Mouse (Mus musculus) G1E (cell line): ENCODE measurements around the gene Zfp330. TPM values are rescaled to one million over a fixed set of nuclear protein-coding genes. Genes with fewer than 3 reads are reported as not detected.

Experiments
- ATAC-seq: 2 replicates; pipeline ENCODE4 v1.8.0; 2016; ENCODE audit warnings: mild to moderate bottlenecking; ENCODE audit not compliant: insufficient number of reproducible peaks, poor library complexity, low FRiP score, severe bottlenecking; ENCODE audit errors: extremely low read depth
- DNase-seq: peaks from one replicate; pipeline ENCODE4 v3.0.0; 2012; ENCODE audit warnings: low spot score
- H3K27me3 ChIP-seq: 2 replicates; pipeline ENCODE4 v1.6.1; 2012; ENCODE audit warnings: mild to moderate bottlenecking, low read length, inconsistent platforms; ENCODE audit not compliant: insufficient read depth
- H3K36me3 ChIP-seq: replicated peaks from 2 replicates; pipeline ENCODE3; 2012; ENCODE audit warnings: mild to moderate bottlenecking, inconsistent platforms
- H3K4me1 ChIP-seq: 2 replicates; pipeline ENCODE4 v1.6.1; 2012; ENCODE audit warnings: low read depth, low read length, inconsistent platforms, mixed read lengths; ENCODE audit not compliant: insufficient read depth
- H3K4me3 ChIP-seq: 2 replicates; pipeline ENCODE4 v1.5.1; 2012; ENCODE audit warnings: low read depth, mild to moderate bottlenecking, inconsistent platforms, low read length, moderate library complexity, mixed read lengths
- H3K9me3 ChIP-seq: replicated peaks from 2 replicates; pipeline ENCODE4 v1.6.1; 2012; ENCODE audit warnings: inconsistent platforms
- CTCF ChIP-seq: IDR thresholded peaks from 2 replicates; pipeline ENCODE4 v1.5.1; 2012; ENCODE audit warnings: low read depth, low read length, inconsistent platforms, mixed read lengths
- GATA1 ChIP-seq: IDR thresholded peaks from 2 replicates; pipeline ENCODE4 v1.6.1; 2012; ENCODE audit warnings: borderline replicate concordance, low read length, inconsistent platforms, mixed read lengths
- GATA2 ChIP-seq: IDR thresholded peaks from 2 replicates; pipeline ENCODE4 v1.6.1; 2012; ENCODE audit warnings: low read depth, low read length, inconsistent platforms, borderline replicate concordance
- POLR2AphosphoS5 ChIP-seq: IDR thresholded peaks from 2 replicates; pipeline ENCODE4 v1.6.1; 2012; ENCODE audit warnings: low read depth, low read length, inconsistent platforms; ENCODE audit not compliant: insufficient replicate concordance
- TAL1 ChIP-seq: conservative IDR thresholded peaks from 2 replicates; pipeline ENCODE4 v1.6.1; 2012; ENCODE audit warnings: low read depth, low read length, inconsistent platforms, mixed read lengths
- polyA plus RNA-seq: library from polyadenylated mRNA; stranded (reverse); fragments of >175 nt; gene quantifications from 2 replicates; pipeline ENCODE4 v1.2.3, GENCODE M21; 2012
- total RNA-seq, 2 experiments: library from RNA; stranded (forward) in 1 of 2; stranded (reverse) in 1 of 2; fragments of 200-1000 nt in 1 of 2; fragments of >200 nt in 1 of 2; fragmentation: Nextera tagmentation in 1 of 2; gene quantifications; 2 replicates each; pipeline ENCODE4 v1.2.3; 2014 to 2017

Gene Zfp330
- total RNA-seq (2014; fragmentation: Nextera tagmentation): 79.2 and 103 TPM in 2 replicates
- total RNA-seq (2017): 139 and 153 TPM in 2 replicates
- 7.7 and 91.2 TPM in 2 replicates for polyA plus RNA-seq

DNA sequence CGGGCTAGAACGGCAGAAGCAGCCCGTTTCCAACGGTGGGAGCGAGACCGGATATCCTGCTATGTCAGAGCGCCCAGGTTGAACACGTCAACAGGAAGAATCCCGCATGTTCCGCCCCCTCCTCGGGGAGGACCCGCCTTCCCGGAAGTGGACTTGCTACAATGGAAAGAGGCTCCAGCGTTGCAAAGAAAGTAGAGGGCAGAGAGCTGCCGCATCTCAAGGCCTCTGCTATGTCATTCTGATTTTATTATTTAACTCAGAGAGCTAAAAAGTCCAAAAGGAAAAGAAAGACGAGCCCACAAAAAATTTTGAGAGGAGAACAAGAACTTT is at the start of gene Zfp330:
TSS of gene Zfp330 (minus strand) at position 68 of the 330 bp plus-strand sequence.
- Histone ChIP-seq H3K27me3 (no peaks in the 10 kb centered on the region; the same call in 1 of the 2 replicates), H3K36me3 (peaks cover 32% of the 10 kb centered on the region), H3K9me3 (no peaks in the 10 kb centered on the region), H3K4me3 (peak within 1 kb of the TSS; percentile 87), H3K4me1 (peaks cover 43% of the 10 kb centered on the region)
- TF ChIP-seq POLR2AphosphoS5: no peak
- TF ChIP-seq GATA1: no peak
- no peak for TF ChIP-seq TAL1
- no peak for TF ChIP-seq GATA2
- TF ChIP-seq CTCF: no peak
- ATAC-seq (peak; percentile 96), DNase-seq (peak; percentile 83)

GRCm38 (mm10) chr8:82777945-82778344 is 4.0 kb upstream of the Zfp330 start:
- no peak for ATAC-seq
- no peak overlapping the region for H3K4me3 ChIP-seq
- TF ChIP-seq TAL1: no peak
- no peak for TF ChIP-seq GATA1
- no peak for TF ChIP-seq GATA2
- no peak for TF ChIP-seq CTCF
- no peak for TF ChIP-seq POLR2AphosphoS5
- no peaks in the 10 kb centered on the region for H3K9me3 ChIP-seq
- H3K4me1 ChIP-seq: peaks cover 19% of the 10 kb centered on the region
- no peaks in the 10 kb centered on the region for H3K36me3 ChIP-seq
- no peak for DNase-seq
- H3K27me3 ChIP-seq: peaks cover 14% of the 10 kb centered on the region; the same call in 1 of the 2 replicates

DNA sequence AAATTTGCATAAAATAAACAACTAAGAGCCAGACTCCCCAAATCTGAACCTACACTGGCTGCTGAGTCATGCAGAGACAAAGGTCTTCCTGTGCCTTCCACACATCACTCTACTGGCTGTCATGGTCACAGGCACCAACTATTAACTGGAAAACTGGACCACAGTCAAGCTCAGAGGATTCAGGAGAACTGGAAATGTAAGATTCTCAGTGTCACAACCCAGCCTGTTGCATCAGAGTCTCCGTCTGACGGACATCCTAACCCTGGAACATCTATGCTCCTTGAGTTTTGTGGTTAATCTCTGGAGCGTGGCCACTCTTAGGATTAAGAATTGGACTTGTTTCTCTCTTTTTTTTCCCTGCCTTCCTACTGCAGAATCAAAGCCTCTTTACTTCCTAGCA is 3.4 kb upstream of the Zfp330 start:
- DNase-seq (no peak), ATAC-seq (no peak)
- Histone ChIP-seq H3K27me3 (peaks cover 9% of the 10 kb centered on the region; the same call in 1 of the 2 replicates), H3K4me1 (peaks cover 25% of the 10 kb centered on the region), H3K36me3 (peaks cover 4% of the 10 kb centered on the region), H3K9me3 (no peaks in the 10 kb centered on the region), H3K4me3 (no peak overlapping the region)
- TF ChIP-seq TAL1 (no peak), POLR2AphosphoS5 (no peak), GATA2 (no peak), GATA1 (no peak), CTCF (no peak)

DNA sequence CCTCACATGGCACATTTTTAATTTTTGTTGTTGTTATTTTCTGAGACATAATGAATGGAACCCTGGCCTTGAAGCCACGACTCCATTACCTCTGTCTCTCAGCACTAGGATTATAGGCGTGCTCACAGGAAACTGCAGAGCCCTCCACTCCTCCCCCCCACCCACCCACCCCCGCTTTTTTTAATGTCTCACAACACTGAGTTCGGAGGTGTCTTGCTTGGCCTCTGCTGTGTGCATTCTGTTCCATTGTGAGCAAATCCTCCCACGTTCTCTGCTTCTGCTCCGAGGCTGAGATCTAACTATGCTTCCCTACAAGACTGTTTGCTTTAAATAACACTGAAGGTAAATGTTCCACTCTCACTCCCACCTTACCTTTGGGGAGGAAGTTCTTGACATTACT is 522 bp upstream of the Zfp330 start:
- H3K4me1 ChIP-seq: peaks cover 43% of the 10 kb centered on the region
- ATAC-seq: peak; percentile 65
- peak; percentile 57 for DNase-seq

GRCm38 (mm10) chr8:82773332-82774092 is 448 bp downstream of the Zfp330 start:
- TF ChIP-seq CTCF: no peak
- TF ChIP-seq TAL1: no peak
- TF ChIP-seq POLR2AphosphoS5: no peak
- TF ChIP-seq GATA1: no peak
- no peak for TF ChIP-seq GATA2
- DNase-seq: peak; percentile 5
- no peak for ATAC-seq

More for the DNA sequence above, 522 bp upstream of the Zfp330 start:
- Histone ChIP-seq H3K9me3 (no peaks in the 10 kb centered on the region), H3K36me3 (peaks cover 30% of the 10 kb centered on the region), H3K27me3 (no peaks in the 10 kb centered on the region; the same call in 1 of the 2 replicates), H3K4me3 (peak overlapping the region; percentile 87)
- TF ChIP-seq TAL1: no peak
- no peak for TF ChIP-seq CTCF
- TF ChIP-seq GATA2: no peak
- TF ChIP-seq GATA1: no peak
- TF ChIP-seq POLR2AphosphoS5: no peak

DNA sequence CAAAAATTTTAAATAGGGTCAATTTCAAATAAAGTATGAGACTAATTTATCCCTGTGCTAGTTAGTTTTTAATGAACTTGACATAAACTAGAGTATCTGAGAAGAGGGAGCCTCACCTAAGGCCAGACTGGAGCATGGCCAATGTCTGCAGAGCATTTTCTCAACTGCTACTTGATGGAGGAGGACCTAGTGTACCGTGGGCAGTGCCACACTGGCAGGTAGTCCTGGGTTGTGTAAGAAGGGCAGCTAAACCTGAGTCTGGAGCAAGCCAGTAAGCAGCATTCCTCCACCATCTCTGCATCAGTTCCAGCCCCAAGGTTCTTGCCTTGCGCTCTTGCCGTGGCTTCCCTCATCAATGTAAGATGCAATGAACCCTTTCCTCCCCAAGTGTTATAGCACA is 3.1 kb downstream of the Zfp330 start:
- TF ChIP-seq GATA2 (no peak), TAL1 (no peak), CTCF (no peak), POLR2AphosphoS5 (no peak), GATA1 (no peak)
- DNase-seq: no peak
- Histone ChIP-seq H3K36me3 (peaks cover 60% of the 10 kb centered on the region), H3K4me3 (no peak overlapping the region), H3K9me3 (no peaks in the 10 kb centered on the region), H3K4me1 (peaks cover 36% of the 10 kb centered on the region), H3K27me3 (no peaks in the 10 kb centered on the region)
- no peak for ATAC-seq

More at GRCm38 (mm10) chr8:82773332-82774092, 448 bp downstream of the Zfp330 start:
- peaks cover 37% of the 10 kb centered on the region for H3K36me3 ChIP-seq
- no peaks in the 10 kb centered on the region for H3K27me3 ChIP-seq
- H3K4me1 ChIP-seq: peaks cover 45% of the 10 kb centered on the region
- no peaks in the 10 kb centered on the region for H3K9me3 ChIP-seq
- H3K4me3 ChIP-seq: peak overlapping the region; percentile 87
